Mouse (Mus musculus): ENCODE results near the gene Ccdc124. TPM values are rescaled to one million over a fixed set of nuclear protein-coding genes. Genes with fewer than 3 reads are reported as not detected.

Gene Ccdc124
- total RNA-seq, 1 experiment, result 82.3 TPM

DNA sequence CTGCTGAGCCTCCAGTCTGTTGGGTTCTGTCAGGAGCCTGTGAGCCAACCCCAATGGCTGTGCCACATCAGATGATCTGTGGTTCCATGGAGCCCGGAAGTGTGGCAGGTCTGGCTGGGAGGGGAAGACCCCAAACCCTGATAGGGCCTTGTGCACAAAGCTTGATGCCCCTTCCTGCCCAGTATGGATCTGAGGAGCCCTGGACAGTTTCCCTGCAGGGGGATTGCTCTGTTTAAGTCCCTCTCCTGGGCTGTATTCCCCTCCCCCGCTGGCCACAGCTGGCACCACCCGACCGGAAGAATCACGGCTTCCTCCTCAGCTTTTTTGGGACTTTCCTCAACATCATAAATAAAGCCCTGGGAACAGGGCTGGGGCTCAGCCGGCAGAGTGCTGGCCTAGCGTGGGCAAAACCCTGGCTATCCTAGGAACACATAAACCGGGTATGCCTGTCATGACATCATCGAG lies 40.7 kb downstream of the Ccdc124 start:
- Histone ChIP-seq H3K4me3 (ENCODE audit: insufficient read depth in 1 of 2, low read depth in 1 of 2, low read length in 2 of 2, poor library complexity in 1 of 2, severe bottlenecking in 1 of 2) (no peak overlapping the region), H3K36me3 (ENCODE audit: control insufficient read depth, insufficient read depth, low read length, poor library complexity, severe bottlenecking) (peaks cover 18% of the 10 kb centered on the region), H3K27ac (ENCODE audit: insufficient read depth, low read depth, low read length, poor library complexity, severe bottlenecking) (no peak overlapping the region), H3K9me3 (ENCODE audit: control insufficient read depth, insufficient read depth, low read depth, low read length) (no peaks in the 10 kb centered on the region), H3K9ac (ENCODE audit: insufficient read depth, low read depth, low read length, poor library complexity, severe bottlenecking) (no peak overlapping the region), H3K4me1 (ENCODE audit: control insufficient read depth in 2 of 2, insufficient read depth in 2 of 2, low read length in 2 of 2, poor library complexity in 1 of 2) (peaks cover 0 to 8% of the 10 kb centered on the region in 2 experiments; a peak in 2 of 4 replicates)
- in situ Hi-C loops (cut with MboI; ENCODE audit: low sequenced_read_pairs in 2 of 2, unreplicated experiment in 2 of 2), result no loop called here
- DNase-seq (ENCODE audit: low read depth, low spot score), result no peak
- TF ChIP-seq HCFC1 (IDR thresholded peaks at IDR 0.05; ENCODE audit: borderline replicate concordance, insufficient read depth, low read length), result no peak
- no peak for TF ChIP-seq MAFK (IDR thresholded peaks at IDR 0.05; ENCODE audit: insufficient read depth, low read depth, low read length)

GRCm38 (mm10) chr8:70832371-70832770 lies 41.4 kb downstream of the Ccdc124 start:
- H3K27ac ChIP-seq (ENCODE audit: insufficient read depth, low read depth, low read length, poor library complexity, severe bottlenecking), result no peak overlapping the region
- H3K4me3 ChIP-seq (ENCODE audit: insufficient read depth in 1 of 2, low read depth in 1 of 2, low read length in 2 of 2, poor library complexity in 1 of 2, severe bottlenecking in 1 of 2), result no peak overlapping the region
- in situ Hi-C loops (cut with MboI; ENCODE audit: low sequenced_read_pairs in 2 of 2, unreplicated experiment in 2 of 2), result no loop called here
- no peak for DNase-seq (ENCODE audit: low read depth, low spot score)
- H3K4me1 ChIP-seq (ENCODE audit: control insufficient read depth in 2 of 2, insufficient read depth in 2 of 2, low read length in 2 of 2, poor library complexity in 1 of 2), result peaks cover 0 to 8% of the 10 kb centered on the region in 2 experiments; a peak in 2 of 4 replicates
- no peak for TF ChIP-seq HCFC1 (IDR thresholded peaks at IDR 0.05; ENCODE audit: borderline replicate concordance, insufficient read depth, low read length)
- TF ChIP-seq ZC3H11A (IDR thresholded peaks at IDR 0.05; ENCODE audit: borderline replicate concordance, low read depth, low read length), result no peak
- TF ChIP-seq CHD2 (IDR thresholded peaks at IDR 0.05; ENCODE audit: low read depth, low read length), result no peak
- TF ChIP-seq MAFK (IDR thresholded peaks at IDR 0.05; ENCODE audit: insufficient read depth, low read depth, low read length), result no peak
- TF ChIP-seq ZNF384 (IDR thresholded peaks at IDR 0.05; ENCODE audit: low read depth, low read length), result no peak
- peaks cover 18% of the 10 kb centered on the region for H3K36me3 ChIP-seq (ENCODE audit: control insufficient read depth, insufficient read depth, low read length, poor library complexity, severe bottlenecking)
- H3K9ac ChIP-seq (ENCODE audit: insufficient read depth, low read depth, low read length, poor library complexity, severe bottlenecking), result no peak overlapping the region
- no peaks in the 10 kb centered on the region for H3K9me3 ChIP-seq (ENCODE audit: control insufficient read depth, insufficient read depth, low read depth, low read length)

DNA sequence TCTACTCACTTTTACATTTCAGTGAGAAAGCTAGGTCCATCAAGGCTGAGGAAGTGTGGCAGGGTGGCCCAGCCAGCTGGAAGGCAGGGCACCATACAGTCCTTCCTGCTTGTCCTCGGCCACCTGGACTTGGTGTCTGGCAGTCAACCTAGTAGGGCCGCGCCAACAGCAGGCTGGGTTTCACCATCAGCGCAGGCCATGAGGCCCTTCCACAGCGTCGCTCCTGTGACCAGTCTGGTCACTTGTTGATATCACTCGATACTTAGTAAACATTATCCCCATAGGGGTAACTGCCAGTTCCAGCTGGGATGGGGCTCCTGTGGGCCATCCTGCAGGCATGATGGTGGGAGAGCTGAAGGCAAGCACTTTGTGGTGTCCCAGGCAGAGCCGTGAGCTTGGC lies 42.2 kb downstream of the Ccdc124 start:
- in situ Hi-C loops (cut with MboI; ENCODE audit: low sequenced_read_pairs in 2 of 2, unreplicated experiment in 2 of 2), result no loop called here
- Histone ChIP-seq H3K4me1 (ENCODE audit: control insufficient read depth in 2 of 2, insufficient read depth in 2 of 2, low read length in 2 of 2, poor library complexity in 1 of 2) (peaks cover 0 to 8% of the 10 kb centered on the region in 2 experiments; a peak in 2 of 4 replicates), H3K27ac (ENCODE audit: insufficient read depth, low read depth, low read length, poor library complexity, severe bottlenecking) (no peak overlapping the region), H3K9me3 (ENCODE audit: control insufficient read depth, insufficient read depth, low read depth, low read length) (no peaks in the 10 kb centered on the region), H3K4me3 (ENCODE audit: insufficient read depth in 1 of 2, low read depth in 1 of 2, low read length in 2 of 2, poor library complexity in 1 of 2, severe bottlenecking in 1 of 2) (no peak overlapping the region), H3K36me3 (ENCODE audit: control insufficient read depth, insufficient read depth, low read length, poor library complexity, severe bottlenecking) (peaks cover 11% of the 10 kb centered on the region), H3K9ac (ENCODE audit: insufficient read depth, low read depth, low read length, poor library complexity, severe bottlenecking) (no peak overlapping the region)
- TF ChIP-seq MAFK (IDR thresholded peaks at IDR 0.05; ENCODE audit: insufficient read depth, low read depth, low read length) (no peak), ZC3H11A (IDR thresholded peaks at IDR 0.05; ENCODE audit: borderline replicate concordance, low read depth, low read length) (no peak), HCFC1 (IDR thresholded peaks at IDR 0.05; ENCODE audit: borderline replicate concordance, insufficient read depth, low read length) (no peak), ZNF384 (IDR thresholded peaks at IDR 0.05; ENCODE audit: low read depth, low read length) (no peak), CHD2 (IDR thresholded peaks at IDR 0.05; ENCODE audit: low read depth, low read length) (no peak)
- no peak for DNase-seq (ENCODE audit: low read depth, low spot score)

- in situ Hi-C loops (cut with MboI; ENCODE audit: low sequenced_read_pairs in 2 of 2, unreplicated experiment in 2 of 2), result no loop called here
- Histone ChIP-seq H3K4me3 (ENCODE audit: insufficient read depth in 1 of 2, low read depth in 1 of 2, low read length in 2 of 2, poor library complexity in 1 of 2, severe bottlenecking in 1 of 2) (no peak overlapping the region), H3K36me3 (ENCODE audit: control insufficient read depth, insufficient read depth, low read length, poor library complexity, severe bottlenecking) (no peaks in the 10 kb centered on the region), H3K27ac (ENCODE audit: insufficient read depth, low read depth, low read length, poor library complexity, severe bottlenecking) (no peak overlapping the region), H3K9me3 (ENCODE audit: control insufficient read depth, insufficient read depth, low read depth, low read length) (no peaks in the 10 kb centered on the region), H3K9ac (ENCODE audit: insufficient read depth, low read depth, low read length, poor library complexity, severe bottlenecking) (no peak overlapping the region), H3K4me1 (ENCODE audit: control insufficient read depth in 2 of 2, insufficient read depth in 2 of 2, low read length in 2 of 2, poor library complexity in 1 of 2) (peaks cover 0 to 4% of the 10 kb centered on the region in 2 experiments; a peak in 1 of 4 replicates)
- DNase-seq (ENCODE audit: low read depth, low spot score), result no peak
- TF ChIP-seq CHD2 (IDR thresholded peaks at IDR 0.05; ENCODE audit: low read depth, low read length), result no peak
- TF ChIP-seq ZNF384 (IDR thresholded peaks at IDR 0.05; ENCODE audit: low read depth, low read length), result no peak
- no peak for TF ChIP-seq HCFC1 (IDR thresholded peaks at IDR 0.05; ENCODE audit: borderline replicate concordance, insufficient read depth, low read length)
- TF ChIP-seq MAFK (IDR thresholded peaks at IDR 0.05; ENCODE audit: insufficient read depth, low read depth, low read length), result no peak
- TF ChIP-seq ZC3H11A (IDR thresholded peaks at IDR 0.05; ENCODE audit: borderline replicate concordance, low read depth, low read length), result no peak
Observed at GRCm38 (mm10) chr8:70827796-70828195, 45.9 kb downstream of the Ccdc124 start.

DNA sequence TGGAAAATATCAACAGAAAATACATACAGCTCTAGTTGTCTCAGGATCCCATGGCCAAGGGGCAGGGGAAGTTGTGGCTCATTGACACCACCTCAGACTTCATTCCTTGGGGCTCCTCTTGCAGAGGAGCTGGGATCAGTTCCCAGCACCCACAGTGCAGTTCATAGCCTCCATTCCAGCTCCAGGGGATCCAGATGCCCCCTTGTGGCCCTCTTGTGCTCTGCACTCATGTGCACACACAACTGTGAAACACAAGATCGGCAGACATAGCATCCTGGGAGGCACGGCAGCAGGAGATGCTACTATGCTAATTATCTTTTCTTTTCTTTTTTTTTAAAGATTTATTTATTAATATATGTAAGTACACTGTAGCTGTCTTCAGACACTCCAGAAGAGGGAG lies 46.7 kb downstream of the Ccdc124 start:
- in situ Hi-C loops (cut with MboI; ENCODE audit: low sequenced_read_pairs in 2 of 2, unreplicated experiment in 2 of 2), result no loop called here
- no peak overlapping the region for H3K4me3 ChIP-seq (ENCODE audit: insufficient read depth in 1 of 2, low read depth in 1 of 2, low read length in 2 of 2, poor library complexity in 1 of 2, severe bottlenecking in 1 of 2)
- no peaks in the 10 kb centered on the region for H3K9me3 ChIP-seq (ENCODE audit: control insufficient read depth, insufficient read depth, low read depth, low read length)
- peaks cover 0 to 4% of the 10 kb centered on the region in 2 experiments; a peak in 1 of 4 replicates for H3K4me1 ChIP-seq (ENCODE audit: control insufficient read depth in 2 of 2, insufficient read depth in 2 of 2, low read length in 2 of 2, poor library complexity in 1 of 2)
- DNase-seq (ENCODE audit: low read depth, low spot score), result no peak
- no peak overlapping the region for H3K9ac ChIP-seq (ENCODE audit: insufficient read depth, low read depth, low read length, poor library complexity, severe bottlenecking)
- H3K36me3 ChIP-seq (ENCODE audit: control insufficient read depth, insufficient read depth, low read length, poor library complexity, severe bottlenecking), result no peaks in the 10 kb centered on the region
- no peak overlapping the region for H3K27ac ChIP-seq (ENCODE audit: insufficient read depth, low read depth, low read length, poor library complexity, severe bottlenecking)
- no peak for TF ChIP-seq ZC3H11A (IDR thresholded peaks at IDR 0.05; ENCODE audit: borderline replicate concordance, low read depth, low read length)
- no peak for TF ChIP-seq ZNF384 (IDR thresholded peaks at IDR 0.05; ENCODE audit: low read depth, low read length)
- no peak for TF ChIP-seq HCFC1 (IDR thresholded peaks at IDR 0.05; ENCODE audit: borderline replicate concordance, insufficient read depth, low read length)
- no peak for TF ChIP-seq CHD2 (IDR thresholded peaks at IDR 0.05; ENCODE audit: low read depth, low read length)
- no peak for TF ChIP-seq MAFK (IDR thresholded peaks at IDR 0.05; ENCODE audit: insufficient read depth, low read depth, low read length)
